Mouse (Mus musculus) ES-Bruce4 (cell line): ENCODE measurements around the gene Ndufv3. TPM values are rescaled to one million over a fixed set of nuclear protein-coding genes. Genes with fewer than 3 reads are reported as not detected.

Experiments used
- H3K27ac ChIP-seq: 2 replicates; pipeline ENCODE4 v1.5.1; 2012; ENCODE audit warnings: low read length, inconsistent platforms; ENCODE audit not compliant: insufficient read depth
- H3K27me3 ChIP-seq: 2 replicates; pipeline ENCODE4 v1.6.1; 2012; ENCODE audit warnings: mild to moderate bottlenecking, low read length, inconsistent platforms; ENCODE audit not compliant: control insufficient read depth, poor library complexity, insufficient read depth, severe bottlenecking
- H3K36me3 ChIP-seq: 2 replicates; pipeline ENCODE4 v1.6.1; 2012; ENCODE audit warnings: inconsistent platforms, mild to moderate bottlenecking, low read length, moderate library complexity; ENCODE audit not compliant: control insufficient read depth, poor library complexity, insufficient read depth, severe bottlenecking
- H3K4me1 ChIP-seq: one replicate; pipeline ENCODE4 v1.8.1; 2011; ENCODE audit warnings: low read length; ENCODE audit not compliant: control insufficient read depth, insufficient read depth
- H3K4me3 ChIP-seq: 2 replicates; pipeline ENCODE4 v1.5.1; 2011; ENCODE audit warnings: low read depth, mild to moderate bottlenecking, low read length
- H3K9ac ChIP-seq: 2 replicates; pipeline ENCODE4 v1.6.1; 2012; ENCODE audit warnings: low read depth, mild to moderate bottlenecking, inconsistent platforms; ENCODE audit not compliant: poor library complexity, severe bottlenecking
- H3K9me3 ChIP-seq: replicated peaks from 2 replicates; pipeline ENCODE4 v1.6.1; 2012; ENCODE audit warnings: mild to moderate bottlenecking, low read length, inconsistent platforms; ENCODE audit not compliant: control insufficient read depth, poor library complexity, insufficient read depth, severe bottlenecking
- CTCF ChIP-seq: IDR thresholded peaks from one replicate; pipeline ENCODE4 v1.8.1; 2011; ENCODE audit warnings: low read depth, low read length
- EP300 ChIP-seq: IDR thresholded peaks from 2 replicates; pipeline ENCODE4 v1.6.1; 2011; ENCODE audit warnings: low read depth, low read length; ENCODE audit not compliant: insufficient read depth
- POLR2A ChIP-seq: IDR thresholded peaks from one replicate; pipeline ENCODE4 v1.8.1; 2011; ENCODE audit warnings: low read length; ENCODE audit not compliant: insufficient read depth
- polyA plus RNA-seq: library from polyadenylated mRNA; stranded (reverse); fragments of >200 nt; gene quantifications from 2 replicates; pipeline ENCODE4 v1.2.4, GENCODE M21; 2011; ENCODE audit warnings: low read depth; ENCODE audit not compliant: missing spikeins, insufficient read depth, insufficient read length

Ndufv3 gene
- polyA plus RNA-seq, 1 experiment = 116 TPM

- H3K36me3 ChIP-seq = peaks cover 23% of the 10 kb centered on the region
- H3K4me3 ChIP-seq = no peak overlapping the region
- H3K9ac ChIP-seq = no peak overlapping the region
- no peak overlapping the region for H3K27ac ChIP-seq
- TF ChIP-seq CTCF = no peak
- TF ChIP-seq POLR2A = no peak
- no peak for TF ChIP-seq EP300
- no peaks in the 10 kb centered on the region for H3K9me3 ChIP-seq
- peaks cover 3% of the 10 kb centered on the region for H3K4me1 ChIP-seq
- H3K27me3 ChIP-seq = no peaks in the 10 kb centered on the region
These were observed 20.2 kb upstream of the Ndufv3 start for GRCm38 (mm10) chr17:31499725-31500124.

GRCm38 (mm10) chr17:31500416-31500815 is 19.5 kb upstream of the Ndufv3 start:
- H3K9me3 ChIP-seq = no peaks in the 10 kb centered on the region
- H3K36me3 ChIP-seq = peaks cover 23% of the 10 kb centered on the region
- peaks cover 3% of the 10 kb centered on the region for H3K4me1 ChIP-seq
- H3K9ac ChIP-seq = no peak overlapping the region
- no peaks in the 10 kb centered on the region for H3K27me3 ChIP-seq
- no peak overlapping the region for H3K4me3 ChIP-seq
- H3K27ac ChIP-seq = no peak overlapping the region
- TF ChIP-seq CTCF = no peak
- no peak for TF ChIP-seq EP300
- no peak for TF ChIP-seq POLR2A

GRCm38 (mm10) chr17:31500908-31501307 is 19.0 kb upstream of the Ndufv3 start:
- Histone ChIP-seq H3K27me3 (no peaks in the 10 kb centered on the region), H3K9me3 (no peaks in the 10 kb centered on the region), H3K4me1 (peaks cover 3% of the 10 kb centered on the region), H3K9ac (no peak overlapping the region), H3K27ac (no peak overlapping the region), H3K36me3 (peaks cover 21% of the 10 kb centered on the region), H3K4me3 (no peak overlapping the region)
- TF ChIP-seq POLR2A (no peak), EP300 (no peak), CTCF (no peak)

GRCm38 (mm10) chr17:31502261-31502927 is 17.5 kb upstream of the Ndufv3 start:
- peaks cover 3% of the 10 kb centered on the region for H3K4me1 ChIP-seq
- H3K27ac ChIP-seq = no peak overlapping the region
- peaks cover 13% of the 10 kb centered on the region for H3K36me3 ChIP-seq

GRCm38 (mm10) chr17:31503337-31503736 is 16.6 kb upstream of the Ndufv3 start:
- Histone ChIP-seq H3K36me3 (peaks cover 20% of the 10 kb centered on the region), H3K4me1 (peaks cover 3% of the 10 kb centered on the region), H3K9ac (no peak overlapping the region), H3K27me3 (no peaks in the 10 kb centered on the region), H3K4me3 (no peak overlapping the region), H3K27ac (no peak overlapping the region), H3K9me3 (no peaks in the 10 kb centered on the region)
- TF ChIP-seq POLR2A (no peak), EP300 (no peak), CTCF (no peak)

More at GRCm38 (mm10) chr17:31502261-31502927, 17.5 kb upstream of the Ndufv3 start:
- Histone ChIP-seq H3K9ac (no peak overlapping the region), H3K4me3 (no peak overlapping the region), H3K9me3 (no peaks in the 10 kb centered on the region), H3K27me3 (no peaks in the 10 kb centered on the region)
- TF ChIP-seq EP300 (no peak), CTCF (no peak), POLR2A (no peak)

GRCm38 (mm10) chr17:31503936-31504335 is 16.0 kb upstream of the Ndufv3 start:
- no peak overlapping the region for H3K27ac ChIP-seq
- H3K9me3 ChIP-seq = no peaks in the 10 kb centered on the region
- no peaks in the 10 kb centered on the region for H3K27me3 ChIP-seq
- H3K4me3 ChIP-seq = no peak overlapping the region
- peaks cover 24% of the 10 kb centered on the region for H3K36me3 ChIP-seq
- TF ChIP-seq EP300 = no peak
- TF ChIP-seq POLR2A = no peak
- TF ChIP-seq CTCF = no peak
- no peak overlapping the region for H3K9ac ChIP-seq
- H3K4me1 ChIP-seq = peaks cover 3% of the 10 kb centered on the region
